Mouse (Mus musculus): Measurements from ENCODE around the gene Gm4858. TPM values are rescaled to one million over a fixed set of nuclear protein-coding genes. Genes with fewer than 3 reads are reported as not detected.
"Not testable (repeated sequence)": the region's sequence is repeated elsewhere in the genome, so short reads cannot be mapped to it uniquely, and the experiment has no call there.

Gm4858 gene
- polyA plus RNA-seq, 1 experiment = 0.13 TPM

- no peak for DNase-seq
- WGBS = 71% methylated on average over 10 of the region's 10 CpGs
- H3K4me3 ChIP-seq (ENCODE audit: control insufficient read depth, insufficient read depth, low read length) = no peak overlapping the region
Measured at GRCm38 (mm10) chr3:93052826-93053474, 15.7 kb upstream of the Gm4858 start.

GRCm38 (mm10) chr3:93086631-93087030 lies 18.0 kb downstream of the Gm4858 start:
- no peak for DNase-seq
- TF ChIP-seq POLR2A (IDR thresholded peaks at IDR 0.05; ENCODE audit: control insufficient read depth, extremely low read depth, insufficient read depth, low read length, poor library complexity) (no peak), CTCF (IDR thresholded peaks at IDR 0.05; ENCODE audit: borderline replicate concordance, control insufficient read depth, extremely low read depth, insufficient read depth, low read length, poor library complexity) (no peak)
- 92% methylated on average over 2 of the region's 2 CpGs for WGBS

More at GRCm38 (mm10) chr3:93052826-93053474, 15.7 kb upstream of the Gm4858 start:
- TF ChIP-seq CTCF (IDR thresholded peaks at IDR 0.05; ENCODE audit: borderline replicate concordance, control insufficient read depth, extremely low read depth, insufficient read depth, low read length, poor library complexity) (no peak), POLR2A (IDR thresholded peaks at IDR 0.05; ENCODE audit: control insufficient read depth, extremely low read depth, insufficient read depth, low read length, poor library complexity) (no peak)
- no peaks in the 10 kb centered on the region for H3K4me1 ChIP-seq (replicated peaks; ENCODE audit: control insufficient read depth, insufficient read depth, low read length)
- no peaks in the 10 kb centered on the region for H3K36me3 ChIP-seq (ENCODE audit: control insufficient read depth, insufficient read depth, low read length)
- no peaks in the 10 kb centered on the region for H3K27me3 ChIP-seq (ENCODE audit: control insufficient read depth, insufficient read depth, low read length)
- no peak overlapping the region for H3K27ac ChIP-seq (ENCODE audit: control insufficient read depth, insufficient read depth, low read length)

GRCm38 (mm10) chr3:93093581-93093980 lies 25.0 kb downstream of the Gm4858 start:
- 28% methylated on average over 1 of the region's 1 CpGs for WGBS

More at GRCm38 (mm10) chr3:93086631-93087030, 18.0 kb downstream of the Gm4858 start:
- H3K4me1 ChIP-seq (replicated peaks; ENCODE audit: control insufficient read depth, insufficient read depth, low read length) = no peaks in the 10 kb centered on the region
- H3K27me3 ChIP-seq (ENCODE audit: control insufficient read depth, insufficient read depth, low read length) = no peaks in the 10 kb centered on the region
- no peak overlapping the region for H3K4me3 ChIP-seq (ENCODE audit: control insufficient read depth, insufficient read depth, low read length)
- H3K27ac ChIP-seq (ENCODE audit: control insufficient read depth, insufficient read depth, low read length) = no peak overlapping the region
- no peaks in the 10 kb centered on the region for H3K36me3 ChIP-seq (ENCODE audit: control insufficient read depth, insufficient read depth, low read length)

GRCm38 (mm10) chr3:93096447-93096846 lies 27.8 kb downstream of the Gm4858 start:
- DNase-seq = no peak
- Histone ChIP-seq H3K27ac (ENCODE audit: control insufficient read depth, insufficient read depth, low read length) (no peak overlapping the region), H3K36me3 (ENCODE audit: control insufficient read depth, insufficient read depth, low read length) (no peaks in the 10 kb centered on the region), H3K4me3 (ENCODE audit: control insufficient read depth, insufficient read depth, low read length) (no peak overlapping the region), H3K27me3 (ENCODE audit: control insufficient read depth, insufficient read depth, low read length) (no peaks in the 10 kb centered on the region), H3K4me1 (replicated peaks; ENCODE audit: control insufficient read depth, insufficient read depth, low read length) (no peaks in the 10 kb centered on the region)
- no peak for TF ChIP-seq CTCF (IDR thresholded peaks at IDR 0.05; ENCODE audit: borderline replicate concordance, control insufficient read depth, extremely low read depth, insufficient read depth, low read length, poor library complexity)
- TF ChIP-seq POLR2A (IDR thresholded peaks at IDR 0.05; ENCODE audit: control insufficient read depth, extremely low read depth, insufficient read depth, low read length, poor library complexity) = no peak
- 93% methylated on average over 2 of the region's 2 CpGs for WGBS

More at GRCm38 (mm10) chr3:93093581-93093980, 25.0 kb downstream of the Gm4858 start:
- H3K4me1 ChIP-seq (replicated peaks; ENCODE audit: control insufficient read depth, insufficient read depth, low read length); H3K27ac ChIP-seq (ENCODE audit: control insufficient read depth, insufficient read depth, low read length); DNase-seq; H3K4me3 ChIP-seq (ENCODE audit: control insufficient read depth, insufficient read depth, low read length); H3K27me3 ChIP-seq (ENCODE audit: control insufficient read depth, insufficient read depth, low read length); H3K36me3 ChIP-seq (ENCODE audit: control insufficient read depth, insufficient read depth, low read length): not testable (repeated sequence)

GRCm38 (mm10) chr3:93111668-93112067 lies 43.0 kb downstream of the Gm4858 start:
- WGBS = 58% methylated on average over 5 of the region's 5 CpGs
- Histone ChIP-seq H3K36me3 (ENCODE audit: control insufficient read depth, insufficient read depth, low read length) (no peaks in the 10 kb centered on the region), H3K4me3 (ENCODE audit: control insufficient read depth, insufficient read depth, low read length) (no peak overlapping the region), H3K27me3 (ENCODE audit: control insufficient read depth, insufficient read depth, low read length) (no peaks in the 10 kb centered on the region), H3K27ac (ENCODE audit: control insufficient read depth, insufficient read depth, low read length) (no peak overlapping the region), H3K4me1 (replicated peaks; ENCODE audit: control insufficient read depth, insufficient read depth, low read length) (no peaks in the 10 kb centered on the region)
- DNase-seq = no peak
- TF ChIP-seq POLR2A (IDR thresholded peaks at IDR 0.05; ENCODE audit: control insufficient read depth, extremely low read depth, insufficient read depth, low read length, poor library complexity) (no peak), CTCF (IDR thresholded peaks at IDR 0.05; ENCODE audit: borderline replicate concordance, control insufficient read depth, extremely low read depth, insufficient read depth, low read length, poor library complexity) (no peak)

- WGBS = 8% methylated on average over 2 of the region's 2 CpGs
- Histone ChIP-seq H3K4me1 (replicated peaks; ENCODE audit: control insufficient read depth, insufficient read depth, low read length) (no peaks in the 10 kb centered on the region), H3K4me3 (ENCODE audit: control insufficient read depth, insufficient read depth, low read length) (no peak overlapping the region), H3K27ac (ENCODE audit: control insufficient read depth, insufficient read depth, low read length) (no peak overlapping the region), H3K27me3 (ENCODE audit: control insufficient read depth, insufficient read depth, low read length) (no peaks in the 10 kb centered on the region), H3K36me3 (ENCODE audit: control insufficient read depth, insufficient read depth, low read length) (no peaks in the 10 kb centered on the region)
- peak; percentile 6 for DNase-seq
- TF ChIP-seq POLR2A (IDR thresholded peaks at IDR 0.05; ENCODE audit: control insufficient read depth, extremely low read depth, insufficient read depth, low read length, poor library complexity) (no peak), CTCF (IDR thresholded peaks at IDR 0.05; ENCODE audit: borderline replicate concordance, control insufficient read depth, extremely low read depth, insufficient read depth, low read length, poor library complexity) (no peak)
Measured at GRCm38 (mm10) chr3:93114481-93114880, 45.9 kb downstream of the Gm4858 start.

- Histone ChIP-seq H3K4me3 (ENCODE audit: control insufficient read depth, insufficient read depth, low read length) (no peak overlapping the region), H3K4me1 (replicated peaks; ENCODE audit: control insufficient read depth, insufficient read depth, low read length) (no peaks in the 10 kb centered on the region), H3K27ac (ENCODE audit: control insufficient read depth, insufficient read depth, low read length) (no peak overlapping the region), H3K27me3 (ENCODE audit: control insufficient read depth, insufficient read depth, low read length) (no peaks in the 10 kb centered on the region), H3K36me3 (ENCODE audit: control insufficient read depth, insufficient read depth, low read length) (no peaks in the 10 kb centered on the region)
- TF ChIP-seq POLR2A (IDR thresholded peaks at IDR 0.05; ENCODE audit: control insufficient read depth, extremely low read depth, insufficient read depth, low read length, poor library complexity) (no peak), CTCF (IDR thresholded peaks at IDR 0.05; ENCODE audit: borderline replicate concordance, control insufficient read depth, extremely low read depth, insufficient read depth, low read length, poor library complexity) (no peak)
- WGBS = 51% methylated on average over 4 of the region's 4 CpGs
- DNase-seq = no peak
Measured at GRCm38 (mm10) chr3:93119101-93119500, 50.5 kb downstream of the Gm4858 start.

Other genes with a start within 250 kb of the Gm4858 start
- gene Kprp, start 241.6 kb upstream of the Gm4858 start, polyA plus RNA-seq (2012; rRNA removed) = 0.38 and 0.40 TPM in 2 replicates
- 0.23 TPM in 1 of 2 replicates, not detected in the other for gene Lce1l, start 217.5 kb upstream of the Gm4858 start, polyA plus RNA-seq (2012; rRNA removed)
- gene 2310050C09Rik, start 198.6 kb upstream of the Gm4858 start, polyA plus RNA-seq (2012; rRNA removed) = 0.36 TPM in 2 replicates
- gene Lce3a, start 142.6 kb upstream of the Gm4858 start, polyA plus RNA-seq (2012; rRNA removed) = 0.41 TPM in 1 of 2 replicates, not detected in the other
- 0.88 and 1.8 TPM in 2 replicates for gene Lce3b, start 135.8 kb upstream of the Gm4858 start, polyA plus RNA-seq (2012; rRNA removed)
- gene Lce3c, start 124.3 kb upstream of the Gm4858 start, polyA plus RNA-seq (2012; rRNA removed) = 0.48 and 1.2 TPM in 2 replicates
- not detected in 2 replicates for gene Lce3d, start 111.4 kb upstream of the Gm4858 start, polyA plus RNA-seq (2012; rRNA removed)
- 0.34 TPM in 1 of 2 replicates, not detected in the other for gene Lce3e, start 101.8 kb upstream of the Gm4858 start, polyA plus RNA-seq (2012; rRNA removed)
- 0.43 TPM in 1 of 2 replicates, not detected in the other for gene Lce3f, start 76.6 kb upstream of the Gm4858 start, polyA plus RNA-seq (2012; rRNA removed)
- gene Crct1, start 53.1 kb upstream of the Gm4858 start, polyA plus RNA-seq (2012; rRNA removed) = 3.1 and 3.9 TPM in 2 replicates
- gene Lce1m, start 49.8 kb upstream of the Gm4858 start, polyA plus RNA-seq (2012; rRNA removed) = 0.51 and 0.73 TPM in 2 replicates
- 0.36 and 0.49 TPM in 2 replicates for gene Crnn, start 76.0 kb downstream of the Gm4858 start, polyA plus RNA-seq (2012; rRNA removed)
- 0.03 and 0.04 TPM in 2 replicates for gene Flg2, start 128.5 kb downstream of the Gm4858 start, polyA plus RNA-seq (2012; rRNA removed)
- 2.2 and 2.5 TPM in 2 replicates for gene Flg, start 204.7 kb downstream of the Gm4858 start, polyA plus RNA-seq (2012; rRNA removed)